Mouse (Mus musculus): ENCODE results near the gene Actl11.

Gene Actl11

GRCm38 (mm10) chr9:107923021-107923420, 5.2 kb upstream of the Actl11 start:
- DNase-seq = peak in 1 of 2 experiments; percentile 58

GRCm38 (mm10) chr9:107923956-107924355, 4.3 kb upstream of the Actl11 start:
- DNase-seq = peak in 1 of 2 experiments; percentile 16

- no peak for DNase-seq
Measured at GRCm38 (mm10) chr9:107925251-107925650, 3.0 kb upstream of the Actl11 start.

GRCm38 (mm10) chr9:107926920-107927420, 1.3 kb upstream of the Actl11 start:
- no peak for DNase-seq

- peak in 1 of 2 experiments; percentile 31 for DNase-seq
Measured at GRCm38 (mm10) chr9:107927749-107928148, 520 bp upstream of the Actl11 start.

- no peak for DNase-seq
Measured at GRCm38 (mm10) chr9:107932221-107932620, 4.0 kb downstream of the Actl11 start.

- DNase-seq = peak; percentile 53 to 70
Measured at GRCm38 (mm10) chr9:107934146-107934545, 5.9 kb downstream of the Actl11 start.

- DNase-seq = no peak
Measured at GRCm38 (mm10) chr9:107935374-107935773, 7.1 kb downstream of the Actl11 start, which contains the start of gene Camkv. TSS of gene Camkv (plus strand) at chr9:107935674.

- peak; percentile 36 to 54 for DNase-seq
Measured at GRCm38 (mm10) chr9:107935790-107936214, 7.5 kb downstream of the Actl11 start.

- DNase-seq = no peak
Measured at GRCm38 (mm10) chr9:107936215-107936822, 8.1 kb downstream of the Actl11 start.

- no peak for DNase-seq
Measured at GRCm38 (mm10) chr9:107936831-107937230, 8.6 kb downstream of the Actl11 start.

- peak; percentile 47 to 69 for DNase-seq
Measured at GRCm38 (mm10) chr9:107947241-107948194, 19.2 kb downstream of the Actl11 start.

- no peak for DNase-seq
Measured at GRCm38 (mm10) chr9:107949184-107949921, 21.1 kb downstream of the Actl11 start.

GRCm38 (mm10) chr9:107949922-107950235, 21.6 kb downstream of the Actl11 start, which contains the start of gene Traip:
TSS of gene Traip (plus strand) at chr9:107950136.
- no peak for DNase-seq

GRCm38 (mm10) chr9:107950460-107951355, 22.4 kb downstream of the Actl11 start:
- peak; percentile 93 to 95 for DNase-seq

- DNase-seq = no peak
Measured at GRCm38 (mm10) chr9:107955613-107956289, 27.5 kb downstream of the Actl11 start.

GRCm38 (mm10) chr9:107957141-107957540, 28.9 kb downstream of the Actl11 start:
- no peak for DNase-seq

GRCm38 (mm10) chr9:107959896-107960295, 31.6 kb downstream of the Actl11 start:
- DNase-seq = no peak

- no peak for DNase-seq
Measured at GRCm38 (mm10) chr9:107960928-107961327, 32.7 kb downstream of the Actl11 start.

GRCm38 (mm10) chr9:107961351-107961762, 33.1 kb downstream of the Actl11 start:
- DNase-seq = peak in 1 of 2 experiments; percentile 20

- peak in 1 of 2 experiments; percentile 19 for DNase-seq
Measured at GRCm38 (mm10) chr9:107961881-107962280, 33.6 kb downstream of the Actl11 start.
